Mouse (Mus musculus) kidney, adult 2 months (tissue): ENCODE results near the gene Dqx1.

ENCODE experiments used
- CTCF ChIP-seq: fragments of 200-500 bp; conservative IDR thresholded peaks from 2 replicates; pipeline ENCODE4 v1.5.1; 2011; ENCODE audit warnings: low read depth, mild to moderate bottlenecking, control low read depth, low read length, moderate library complexity, mixed read lengths; ENCODE audit not compliant: insufficient read depth, insufficient read length
- POLR2A ChIP-seq: fragments of 200-500 bp; IDR thresholded peaks from one replicate; pipeline ENCODE4 v1.6.1; 2011; ENCODE audit warnings: low read depth, low read length, control low read depth

GRCm38 (mm10) chr6:83071220-83071619 lies 13.6 kb downstream of the Dqx1 start:
- TF ChIP-seq CTCF = no peak
- TF ChIP-seq POLR2A = no peak
